In the genomic region with DNA sequence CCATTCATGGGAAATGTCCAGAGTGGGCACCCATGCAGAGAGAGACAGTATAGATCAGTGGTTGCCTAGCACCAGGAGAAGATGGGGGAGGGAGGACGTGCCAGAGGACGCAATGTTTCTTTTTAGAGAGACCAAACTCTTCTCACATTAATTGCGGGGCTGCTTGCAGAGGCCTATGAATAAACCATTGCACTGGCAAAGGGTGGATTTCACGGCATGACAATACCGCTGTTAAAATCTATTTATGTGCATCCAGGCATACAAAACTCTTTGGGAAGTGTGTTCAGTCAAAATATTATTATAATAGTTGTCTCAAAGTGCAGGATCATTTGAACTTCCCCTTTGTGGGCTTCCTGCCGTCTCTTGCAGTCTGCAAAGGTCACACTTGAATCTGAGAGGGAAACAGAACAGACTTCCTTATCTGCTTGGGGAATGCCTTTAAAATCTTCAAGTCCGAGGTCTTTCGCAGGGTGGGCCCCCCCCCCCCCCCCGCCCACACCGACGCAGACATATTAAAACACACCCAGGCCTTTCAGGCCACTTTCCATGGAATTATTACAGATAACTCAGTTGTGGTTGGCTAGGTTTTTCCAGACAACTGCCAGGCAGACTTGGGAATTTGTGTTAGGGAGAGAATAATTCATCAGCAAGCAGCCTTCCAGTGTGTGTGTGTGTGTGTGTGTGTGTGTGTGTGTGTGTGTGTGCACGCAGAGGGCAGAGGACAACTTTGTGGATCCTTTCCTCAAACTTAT, we compare ENCODE assay signal across 7 mouse cellular contexts.
A peak's percentile ranks its signal among the peaks of the same experiment; 100 is the strongest.
DNase-seq lines count a peak whose midpoint lies in the region; ATAC-seq and TF ChIP-seq lines count a peak whose summit lies in the region.

No protein-coding gene starts in this region.

- no peak overlapping the region for H3K4me3 ChIP-seq in heart, embryonic 15.5 days
- H3K4me3 ChIP-seq in layer of hippocampus, adult 2 months: no peak overlapping the region
- no peak overlapping the region for H3K4me3 ChIP-seq in midbrain, embryonic 12.5 days

- H3K4me2 ChIP-seq in heart, embryonic 15.5 days: no peak overlapping the region
- peak overlapping the region; percentile 18 for H3K4me2 ChIP-seq in midbrain, embryonic 12.5 days (replicated peaks)

- peak; percentile 73 for ATAC-seq in heart, embryonic 15.5 days (replicated peaks; ENCODE audit: insufficient number of reproducible peaks, insufficient read depth, low FRiP score, low read depth)
- peak; percentile 82 for ATAC-seq in midbrain, embryonic 12.5 days (ENCODE audit: low FRiP score, low read depth)

- no peaks in the 10 kb centered on the region for H3K36me3 ChIP-seq in heart, embryonic 15.5 days
- H3K36me3 ChIP-seq in midbrain, embryonic 12.5 days: no peaks in the 10 kb centered on the region

- no peaks in the 10 kb centered on the region for H3K9me3 ChIP-seq in heart, embryonic 15.5 days (replicated peaks)
- H3K9me3 ChIP-seq in midbrain, embryonic 12.5 days: no peaks in the 10 kb centered on the region; the same call in 1 of the 2 replicates

- no peaks in the 10 kb centered on the region for H3K27me3 ChIP-seq in heart, embryonic 15.5 days
- peaks cover 2% of the 10 kb centered on the region; the same call in 1 of the 2 replicates for H3K27me3 ChIP-seq in midbrain, embryonic 12.5 days

- 11% methylated on average over 12 of the region's 12 CpGs for WGBS in heart, embryonic 15.5 days
- 6% methylated on average over 11 of the region's 12 CpGs for WGBS in midbrain, embryonic 12.5 days

- TF ChIP-seq CTCF in layer of hippocampus, adult 2 months (conservative IDR thresholded peaks at IDR 0.05): no peak

- H3K9ac ChIP-seq in heart, embryonic 15.5 days: no peak overlapping the region
- no peak overlapping the region for H3K9ac ChIP-seq in midbrain, embryonic 12.5 days (replicated peaks)

- H3K27ac ChIP-seq in heart, embryonic 15.5 days: peak overlapping the region; percentile 55
- peak overlapping the region; percentile 75 for H3K27ac ChIP-seq in layer of hippocampus, adult 2 months
- H3K27ac ChIP-seq in midbrain, embryonic 12.5 days (replicated peaks): peak overlapping the region; percentile 71

- peak; percentile 79 for DNase-seq in Muller cell, postnatal 12 days (ENCODE audit: inconsistent ontology term)
- peak; percentile 81 for DNase-seq in embryo, embryonic 10.5 days (ENCODE audit: low spot score)
- peak; percentile 28 to 65 for DNase-seq in layer of hippocampus, adult 2 months (ENCODE audit: low spot score in 2 of 2)
- no peak for DNase-seq in spleen, postnatal 10 days (ENCODE audit: low spot score in 2 of 2)
- DNase-seq in gastrocnemius, postnatal 10 days: no peak

- peaks cover 21% of the 10 kb centered on the region for H3K4me1 ChIP-seq in heart, embryonic 15.5 days (replicated peaks)
- peaks cover 27% of the 10 kb centered on the region for H3K4me1 ChIP-seq in midbrain, embryonic 12.5 days

Comparison
In these comparisons a context has a peak if more than half of its experiments do, and no peak if none do; other contexts are left out.
1. DNase-seq: peak in Muller cell, postnatal 12 days (single experiment), embryo, embryonic 10.5 days (single experiment) and layer of hippocampus, adult 2 months (2 of 2); none in spleen, postnatal 10 days (0 of 2) and gastrocnemius, postnatal 10 days (single experiment).
2. Peak in every context shown above with its lines, with median percentiles within 50 percentile points of each other: H3K27ac ChIP-seq.